Comparison of ENCODE assay signal across 11 mouse cellular contexts in genomic region chr14:28532943-28533342, GRCm38 (mm10). TPM values are rescaled to one million over a fixed set of nuclear protein-coding genes. Genes with fewer than 3 reads are reported as not detected.
DNase-seq lines count a peak whose midpoint lies in the region; ATAC-seq and TF ChIP-seq lines count a peak whose summit lies in the region.
"Had no signal": no experiment of that assay in that cellular context is flagged by ENCODE, and none has a peak within 500 bp of the region (broad histone marks: within the 10 kb centered on the region; RNA-seq: fewer than 3 reads in every experiment).

No protein-coding gene starts in this region.

- H3K9me3 ChIP-seq in intestine, embryonic 16.5 days (ENCODE audit: control insufficient read depth, low read length), result no peaks in the 10 kb centered on the region
- H3K9me3 ChIP-seq in intestine, postnatal 0 days (ENCODE audit: control insufficient read depth), result no peaks in the 10 kb centered on the region
- no peaks in the 10 kb centered on the region for H3K9me3 ChIP-seq in heart, embryonic 11.5 days (replicated peaks; ENCODE audit: control insufficient read depth, low read length)

- H3K4me1 ChIP-seq in intestine, embryonic 16.5 days (ENCODE audit: control insufficient read depth, insufficient read depth, low read length), result no peaks in the 10 kb centered on the region
- H3K4me1 ChIP-seq in intestine, postnatal 0 days (replicated peaks; ENCODE audit: control insufficient read depth, insufficient read depth, low read length), result peaks cover 9% of the 10 kb centered on the region; the same call in 1 of the 2 replicates
- H3K4me1 ChIP-seq in heart, embryonic 11.5 days (ENCODE audit: control insufficient read depth, insufficient read depth, low read length), result no peaks in the 10 kb centered on the region

- no peak overlapping the region for H3K27ac ChIP-seq in intestine, embryonic 16.5 days (ENCODE audit: low read length)
- no peak overlapping the region for H3K27ac ChIP-seq in intestine, postnatal 0 days (ENCODE audit: low read depth, low read length)
- no peak overlapping the region for H3K27ac ChIP-seq in heart, embryonic 11.5 days (ENCODE audit: low read depth, low read length)
- H3K27ac ChIP-seq: hindbrain, embryonic 14.5 days had no signal

- H3K27me3 ChIP-seq in intestine, embryonic 16.5 days (replicated peaks; ENCODE audit: control insufficient read depth, insufficient read depth, low read length), result no peaks in the 10 kb centered on the region
- H3K27me3 ChIP-seq in intestine, postnatal 0 days (replicated peaks; ENCODE audit: control insufficient read depth, insufficient read depth, low read length), result no peaks in the 10 kb centered on the region
- no peaks in the 10 kb centered on the region for H3K27me3 ChIP-seq in heart, embryonic 11.5 days (ENCODE audit: control insufficient read depth, insufficient read depth, low read length)

- 78% methylated on average over 11 of the region's 11 CpGs for WGBS in intestine, embryonic 16.5 days
- 75% methylated on average over 11 of the region's 11 CpGs for WGBS in intestine, postnatal 0 days
- 57% methylated on average over 11 of the region's 11 CpGs for WGBS in heart, embryonic 11.5 days (ENCODE audit: insufficient replicate concordance)

- no peaks in the 10 kb centered on the region for H3K36me3 ChIP-seq in intestine, embryonic 16.5 days (ENCODE audit: control insufficient read depth, insufficient read depth, low read length)
- H3K36me3 ChIP-seq in intestine, postnatal 0 days (ENCODE audit: control insufficient read depth, insufficient read depth), result no peaks in the 10 kb centered on the region
- no peaks in the 10 kb centered on the region for H3K36me3 ChIP-seq in heart, embryonic 11.5 days (ENCODE audit: control insufficient read depth, insufficient read depth, low read length)

- H3K4me3 ChIP-seq in intestine, embryonic 16.5 days (ENCODE audit: low read length), result no peak overlapping the region
- H3K4me3 ChIP-seq in intestine, postnatal 0 days (ENCODE audit: low read depth, low read length), result no peak overlapping the region
- H3K4me3 ChIP-seq in heart, embryonic 11.5 days (ENCODE audit: low read depth, low read length), result no peak overlapping the region

- H3K4me2 ChIP-seq in intestine, embryonic 16.5 days (ENCODE audit: low read depth, low read length), result no peak overlapping the region
- H3K4me2 ChIP-seq in intestine, postnatal 0 days (replicated peaks; ENCODE audit: low read depth), result no peak overlapping the region
- peak overlapping the region; percentile 3; the same call in 1 of the 2 replicates for H3K4me2 ChIP-seq in heart, embryonic 11.5 days
- H3K4me2 ChIP-seq: hindbrain, embryonic 14.5 days; lung, embryonic 14.5 days had no signal

- 0 out of 2 replicates have a peak, but pooled peaks have one; percentile 31 for ATAC-seq in intestine, embryonic 16.5 days
- no peak for ATAC-seq in intestine, postnatal 0 days
- no peak for ATAC-seq in heart, embryonic 11.5 days (replicated peaks; ENCODE audit: insufficient number of reproducible peaks, low FRiP score, low TSS enrichment)
- no peak for ATAC-seq in erythroid progenitor cell, adult 5-6 weeks (replicated peaks; ENCODE audit: low FRiP score, poor library complexity, severe bottlenecking)
- ATAC-seq: forebrain, postnatal 0 days had no signal

- peak; percentile 95 for DNase-seq in fibroblast of lung, adult 2 months (ENCODE audit: low read depth)
- peak; percentile 40 for DNase-seq in lung, postnatal 25 days (ENCODE audit: low spot score)
- DNase-seq in thymus, postnatal 4 days, result no peak
- DNase-seq in Muller cell, postnatal 12 days (ENCODE audit: inconsistent ontology term), result no peak
- DNase-seq: forebrain, postnatal 0 days; lung, embryonic 14.5 days had no signal

- H3K9ac ChIP-seq in intestine, embryonic 16.5 days (ENCODE audit: low read depth, low read length), result no peak overlapping the region
- no peak overlapping the region for H3K9ac ChIP-seq in intestine, postnatal 0 days (ENCODE audit: low read depth, low read length)
- H3K9ac ChIP-seq in heart, embryonic 11.5 days (ENCODE audit: low read depth, low read length), result no peak overlapping the region
- H3K9ac ChIP-seq: forebrain, postnatal 0 days; hindbrain, embryonic 14.5 days; lung, embryonic 14.5 days had no signal

- no peak for TF ChIP-seq CTCF in intestine, postnatal 0 days (IDR thresholded peaks at IDR 0.05; ENCODE audit: low read depth)

RNA-seq across cellular contexts. Expression of gene Wnt5a, which starts 28.4 kb away (rescaled TPM):
- polyA plus RNA-seq in intestine, embryonic 16.5 days (2015; fragmentation: Nextera tagmentation; extraction: Ambion mirVana), result 15.9 and 17.6 TPM in 2 replicates
- 11.6 and 12.0 TPM in 2 replicates for polyA plus RNA-seq in intestine, postnatal 0 days (2015; fragmentation: Nextera tagmentation; extraction: Ambion mirVana)
- 37.2 and 42.5 TPM in 2 replicates for polyA plus RNA-seq in heart, embryonic 11.5 days (2014; fragmentation: Nextera tagmentation; extraction: Ambion mirVana)
- not detected in 2 replicates for total RNA-seq in erythroid progenitor cell, adult 5-6 weeks (2015; ENCODE audit: low replicate concordance)
- total RNA-seq in erythroid progenitor cell, adult 5-6 weeks (2017; ENCODE audit: low replicate concordance), result not detected in 2 replicates

Comparison
In these comparisons a context has a peak if more than half of its experiments do, and no peak if none do; other contexts are left out.
1. DNase-seq: peak in fibroblast of lung, adult 2 months (single experiment) and lung, postnatal 25 days (single experiment); none in thymus, postnatal 4 days (single experiment) and Muller cell, postnatal 12 days (single experiment).